22 mouse cellular contexts compared by ENCODE assay signal in the genomic region with DNA sequence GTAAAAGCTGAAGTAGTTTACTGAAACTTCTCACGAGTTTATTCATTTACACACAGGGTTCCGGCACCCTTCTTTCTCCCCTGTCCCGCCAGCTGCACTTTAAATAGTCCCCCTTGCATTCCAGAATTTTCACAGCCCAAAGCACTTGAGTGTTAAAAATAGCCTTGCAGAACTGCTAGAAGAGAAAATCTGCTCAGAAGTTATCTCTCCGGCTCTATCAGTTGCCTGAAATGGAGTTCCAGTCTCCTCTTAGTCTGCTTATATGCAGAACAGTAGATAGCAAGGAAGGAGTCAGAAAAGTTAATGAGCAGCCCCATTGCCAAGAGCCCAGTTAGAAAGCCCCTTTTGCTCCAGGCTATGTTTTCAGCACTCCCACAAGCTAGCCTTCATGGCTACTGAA.
A peak's percentile ranks its signal among the peaks of the same experiment; 100 is the strongest.
DNase-seq lines count a peak whose midpoint lies in the region; ATAC-seq and TF ChIP-seq lines count a peak whose summit lies in the region.
"Had no signal": no experiment of that assay in that cellular context is flagged by ENCODE, and none has a peak within 500 bp of the region (broad histone marks: within the 10 kb centered on the region; RNA-seq: fewer than 3 reads in every experiment).

No protein-coding gene starts in this region.

- WGBS in embryonic facial prominence, embryonic 14.5 days = 59% methylated on average over 4 of the region's 4 CpGs
- WGBS in embryonic facial prominence, embryonic 10.5 days = 78% methylated on average over 4 of the region's 4 CpGs
- WGBS in heart, embryonic 10.5 days = 33% methylated on average over 4 of the region's 4 CpGs
- WGBS in heart, postnatal 0 days = 20% methylated on average over 4 of the region's 4 CpGs
- 75% methylated on average over 4 of the region's 4 CpGs for WGBS in midbrain, embryonic 13.5 days

- no peak overlapping the region for H3K9ac ChIP-seq in embryonic facial prominence, embryonic 14.5 days (ENCODE audit: low read depth, low read length)
- H3K9ac ChIP-seq in ES-E14 (ENCODE audit: insufficient read depth, low read depth, low read length, poor library complexity, severe bottlenecking) = peak overlapping the region; percentile 3; the same call in 1 of the 2 replicates
- peak overlapping the region; percentile 52 for H3K9ac ChIP-seq in heart, postnatal 0 days (replicated peaks; ENCODE audit: low read depth, low read length)
- no peak overlapping the region for H3K9ac ChIP-seq in midbrain, embryonic 13.5 days (replicated peaks)
- H3K9ac ChIP-seq: hindbrain, embryonic 15.5 days; intestine, embryonic 15.5 days had no signal

- no peak for TF ChIP-seq CTCF in heart, postnatal 0 days (IDR thresholded peaks at IDR 0.05; ENCODE audit: low read depth)

- H3K27ac ChIP-seq in embryonic facial prominence, embryonic 14.5 days (replicated peaks; ENCODE audit: low read depth, low read length) = no peak overlapping the region
- H3K27ac ChIP-seq in embryonic facial prominence, embryonic 10.5 days (replicated peaks) = no peak overlapping the region
- H3K27ac ChIP-seq in ES-E14 (ENCODE audit: insufficient read depth, low read depth, low read length, poor library complexity, severe bottlenecking) = peak overlapping the region; percentile 91; the same call in 1 of the 2 replicates
- peak overlapping the region; percentile 88 for H3K27ac ChIP-seq in heart, embryonic 10.5 days
- H3K27ac ChIP-seq in heart, postnatal 0 days (ENCODE audit: low read depth) = peak overlapping the region; percentile 90
- no peak overlapping the region for H3K27ac ChIP-seq in midbrain, embryonic 13.5 days
- H3K27ac ChIP-seq: forebrain, embryonic 10.5 days; hindbrain, embryonic 15.5 days; intestine, embryonic 15.5 days; limb, embryonic 10.5 days had no signal

- H3K9me3 ChIP-seq in embryonic facial prominence, embryonic 14.5 days (ENCODE audit: control insufficient read depth, low read length) = no peaks in the 10 kb centered on the region
- no peaks in the 10 kb centered on the region for H3K9me3 ChIP-seq in embryonic facial prominence, embryonic 10.5 days
- H3K9me3 ChIP-seq in ES-E14 (ENCODE audit: control insufficient read depth, insufficient read depth, low read depth, low read length) = no peaks in the 10 kb centered on the region
- H3K9me3 ChIP-seq in heart, embryonic 10.5 days = no peaks in the 10 kb centered on the region
- no peaks in the 10 kb centered on the region for H3K9me3 ChIP-seq in heart, postnatal 0 days (replicated peaks; ENCODE audit: control insufficient read depth, low read length)
- H3K9me3 ChIP-seq in midbrain, embryonic 13.5 days = no peaks in the 10 kb centered on the region
- H3K9me3 ChIP-seq: forebrain, embryonic 10.5 days; hindbrain, embryonic 15.5 days; intestine, embryonic 15.5 days; limb, embryonic 10.5 days had no signal

- DNase-seq in embryonic facial prominence, embryonic 14.5 days (ENCODE audit: low spot score) = peak; percentile 4
- DNase-seq in embryonic facial prominence, embryonic 10.5 days (ENCODE audit: low spot score) = no peak
- DNase-seq in ES-E14 (ENCODE audit: low read depth, low spot score) = peak; percentile 35
- DNase-seq in heart, embryonic 10.5 days (ENCODE audit: low spot score) = no peak
- peak; percentile 67 for DNase-seq in heart, postnatal 0 days (ENCODE audit: low spot score)
- DNase-seq in cerebellum, adult 9-11 months = no peak
- no peak for DNase-seq in right cerebral cortex, adult 2 months (ENCODE audit: low spot score in 2 of 2)
- DNase-seq: adrenal gland, adult 8-10 months; cerebellum, adult 11 months; cerebellum, postnatal 25 days; embryo, embryonic 11 days; gastrocnemius, postnatal 10 days; lung, adult 2 months; right cerebral cortex, postnatal 4 days; thymus, postnatal 14 days had no signal

- H3K4me3 ChIP-seq in embryonic facial prominence, embryonic 14.5 days (ENCODE audit: low read depth, low read length) = no peak overlapping the region
- no peak overlapping the region for H3K4me3 ChIP-seq in embryonic facial prominence, embryonic 10.5 days
- peak overlapping the region in 1 of 2 experiments; percentile 46; a peak in 1 of 4 replicates for H3K4me3 ChIP-seq in ES-E14 (ENCODE audit: insufficient read depth in 1 of 2, low read depth in 1 of 2, low read length in 2 of 2, poor library complexity in 1 of 2, severe bottlenecking in 1 of 2)
- H3K4me3 ChIP-seq in heart, embryonic 10.5 days = peak overlapping the region; percentile 59
- peak overlapping the region; percentile 47 for H3K4me3 ChIP-seq in heart, postnatal 0 days (ENCODE audit: low read depth, low read length)
- no peak overlapping the region for H3K4me3 ChIP-seq in midbrain, embryonic 13.5 days (replicated peaks)
- H3K4me3 ChIP-seq: forebrain, embryonic 10.5 days; hindbrain, embryonic 15.5 days; intestine, embryonic 15.5 days; limb, embryonic 10.5 days; megakaryocyte, embryonic 14.5 days had no signal

- TF ChIP-seq EP300 in heart, postnatal 0 days (IDR thresholded peaks at IDR 0.05; ENCODE audit: low read depth) = peak; percentile 60; the same call in 1 of the 2 replicates

- H3K27me3 ChIP-seq in embryonic facial prominence, embryonic 14.5 days (replicated peaks; ENCODE audit: control insufficient read depth, insufficient read depth, low read length) = no peaks in the 10 kb centered on the region
- no peaks in the 10 kb centered on the region for H3K27me3 ChIP-seq in embryonic facial prominence, embryonic 10.5 days (replicated peaks; ENCODE audit: low read depth, poor library complexity, severe bottlenecking)
- no peaks in the 10 kb centered on the region for H3K27me3 ChIP-seq in heart, embryonic 10.5 days (ENCODE audit: insufficient read depth, poor library complexity, severe bottlenecking)
- no peaks in the 10 kb centered on the region for H3K27me3 ChIP-seq in heart, postnatal 0 days (ENCODE audit: control insufficient read depth, insufficient read depth, low read length)
- no peaks in the 10 kb centered on the region for H3K27me3 ChIP-seq in midbrain, embryonic 13.5 days
- H3K27me3 ChIP-seq: hindbrain, embryonic 15.5 days; intestine, embryonic 15.5 days; megakaryocyte, embryonic 14.5 days had no signal

- in situ Hi-C loops in ES-E14 (cut with MboI; ENCODE audit: low sequenced_read_pairs in 2 of 2, unreplicated experiment in 2 of 2) = no loop called here

- no peaks in the 10 kb centered on the region for H3K4me1 ChIP-seq in embryonic facial prominence, embryonic 14.5 days (ENCODE audit: control insufficient read depth, insufficient read depth, low read length)
- H3K4me1 ChIP-seq in embryonic facial prominence, embryonic 10.5 days = no peaks in the 10 kb centered on the region
- H3K4me1 ChIP-seq in ES-E14 (ENCODE audit: control insufficient read depth in 2 of 2, insufficient read depth in 2 of 2, low read length in 2 of 2, poor library complexity in 1 of 2) = peaks cover 14 to 17% of the 10 kb centered on the region in 2 experiments
- H3K4me1 ChIP-seq in heart, embryonic 10.5 days = peaks cover 10% of the 10 kb centered on the region
- no peaks in the 10 kb centered on the region for H3K4me1 ChIP-seq in heart, postnatal 0 days (ENCODE audit: control insufficient read depth, insufficient read depth)
- H3K4me1 ChIP-seq in midbrain, embryonic 13.5 days (replicated peaks) = no peaks in the 10 kb centered on the region
- H3K4me1 ChIP-seq: forebrain, embryonic 10.5 days; hindbrain, embryonic 15.5 days; intestine, embryonic 15.5 days; limb, embryonic 10.5 days; megakaryocyte, embryonic 14.5 days had no signal

- H3K4me2 ChIP-seq in embryonic facial prominence, embryonic 14.5 days (ENCODE audit: low read depth, low read length) = no peak overlapping the region
- H3K4me2 ChIP-seq in heart, postnatal 0 days (ENCODE audit: low read depth, low read length) = peak overlapping the region; percentile 51
- H3K4me2 ChIP-seq in midbrain, embryonic 13.5 days (replicated peaks) = no peak overlapping the region
- H3K4me2 ChIP-seq: hindbrain, embryonic 15.5 days; intestine, embryonic 15.5 days; liver, embryonic 11.5 days had no signal

- no peaks in the 10 kb centered on the region for H3K36me3 ChIP-seq in embryonic facial prominence, embryonic 14.5 days (ENCODE audit: control insufficient read depth, insufficient read depth, low read length)
- no peaks in the 10 kb centered on the region for H3K36me3 ChIP-seq in embryonic facial prominence, embryonic 10.5 days (replicated peaks)
- H3K36me3 ChIP-seq in ES-E14 (ENCODE audit: control insufficient read depth, insufficient read depth, low read length, poor library complexity, severe bottlenecking) = no peaks in the 10 kb centered on the region
- peaks cover 60% of the 10 kb centered on the region for H3K36me3 ChIP-seq in heart, embryonic 10.5 days
- peaks cover 54% of the 10 kb centered on the region for H3K36me3 ChIP-seq in heart, postnatal 0 days (replicated peaks; ENCODE audit: control insufficient read depth, insufficient read depth, low read length)
- no peaks in the 10 kb centered on the region for H3K36me3 ChIP-seq in midbrain, embryonic 13.5 days
- H3K36me3 ChIP-seq: forebrain, embryonic 10.5 days; hindbrain, embryonic 15.5 days; intestine, embryonic 15.5 days; limb, embryonic 10.5 days had no signal

- no peak for ATAC-seq in embryonic facial prominence, embryonic 14.5 days (ENCODE audit: low read depth)
- peak; percentile 72 for ATAC-seq in heart, postnatal 0 days (ENCODE audit: insufficient read depth, low read depth)
- ATAC-seq in midbrain, embryonic 13.5 days = no peak
- ATAC-seq: intestine, embryonic 15.5 days had no signal

TF ChIP-seq in ES-E14, 5 proteins besides CTCF, POLR2A, EP300 and RAD21:
- TF ChIP-seq HCFC1 (IDR thresholded peaks at IDR 0.05; ENCODE audit: borderline replicate concordance, insufficient read depth, low read length) (no peak), ZNF384 (IDR thresholded peaks at IDR 0.05; ENCODE audit: low read depth, low read length) (no peak), ZC3H11A (IDR thresholded peaks at IDR 0.05; ENCODE audit: borderline replicate concordance, low read depth, low read length) (no peak), CHD2 (IDR thresholded peaks at IDR 0.05; ENCODE audit: low read depth, low read length) (no peak), MAFK (IDR thresholded peaks at IDR 0.05; ENCODE audit: insufficient read depth, low read depth, low read length) (no peak)

Comparison
In these comparisons a context has a peak if more than half of its experiments do, and no peak if none do; other contexts are left out.
1. DNase-seq: peak in embryonic facial prominence, embryonic 14.5 days (single experiment), ES-E14 (single experiment) and heart, postnatal 0 days (single experiment); none in embryonic facial prominence, embryonic 10.5 days (single experiment), heart, embryonic 10.5 days (single experiment), cerebellum, adult 9-11 months (single experiment) and right cerebral cortex, adult 2 months (0 of 2).
2. H3K27ac ChIP-seq: peak in ES-E14 (single experiment), heart, embryonic 10.5 days (single experiment) and heart, postnatal 0 days (single experiment); none in embryonic facial prominence, embryonic 14.5 days (single experiment), embryonic facial prominence, embryonic 10.5 days (single experiment) and midbrain, embryonic 13.5 days (single experiment).
3. H3K4me3 ChIP-seq: peak in heart, embryonic 10.5 days (single experiment) and heart, postnatal 0 days (single experiment); none in embryonic facial prominence, embryonic 14.5 days (single experiment), embryonic facial prominence, embryonic 10.5 days (single experiment) and midbrain, embryonic 13.5 days (single experiment).
4. H3K9ac ChIP-seq: peak in ES-E14 (single experiment) and heart, postnatal 0 days (single experiment); none in embryonic facial prominence, embryonic 14.5 days (single experiment) and midbrain, embryonic 13.5 days (single experiment).